Mouse (Mus musculus) megakaryocyte, adult 5-6 weeks (primary cell): ENCODE data around the gene Gm5286. TPM values are rescaled to one million over a fixed set of nuclear protein-coding genes. Genes with fewer than 3 reads are reported as not detected.
"Not testable (repeated sequence)": the region's sequence is repeated elsewhere in the genome, so short reads cannot be mapped to it uniquely, and the experiment has no call there.

Experiments used
- ATAC-seq: 2 replicates; pipeline ENCODE4 v1.8.0; 2016; ENCODE audit warnings: mild to moderate bottlenecking, inconsistent platforms; ENCODE audit not compliant: poor library complexity, severe bottlenecking
- total RNA-seq, 2 experiments: library from RNA; stranded (forward) in 1 of 2; stranded (reverse) in 1 of 2; fragments of 153-499, 151-499 nt in 1 of 2; fragments of 221-1000, 200-1000 nt in 1 of 2; gene quantifications; 2 replicates each; pipeline versions ENCODE4 v1.2.3 to v1.2.4; 2015 to 2017

Gm5286 gene
- total RNA-seq (2015) (not detected in 2 replicates), total RNA-seq (2017) (not detected in 2 replicates)

- ATAC-seq, result not testable (repeated sequence)
Measured at GRCm38 (mm10) chr3:94196414-94196813, at the start of gene Gm5286. TSS of gene Gm5286 (plus strand) at chr3:94196714.

DNA sequence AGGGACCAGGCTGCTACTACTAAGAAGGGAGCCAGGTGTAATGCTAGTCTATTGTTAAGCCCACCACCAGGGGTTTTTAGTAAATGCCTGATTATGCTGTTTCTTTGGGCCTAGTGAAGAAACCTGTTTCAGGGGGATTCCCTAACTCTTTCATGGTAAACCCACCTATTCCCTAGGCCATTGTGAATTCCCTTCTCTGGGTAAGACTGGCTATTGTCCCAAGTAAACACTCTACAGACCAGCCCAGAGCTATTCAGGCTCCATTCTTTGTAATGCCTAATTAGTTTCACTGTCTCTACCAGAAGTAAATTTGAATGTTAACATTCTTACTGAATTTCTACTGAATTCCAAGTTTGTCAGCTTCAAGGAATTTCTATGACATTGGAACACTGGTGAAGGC lies 29.2 kb upstream of the Gm5286 start:
- not testable (repeated sequence) for ATAC-seq

GRCm38 (mm10) chr3:94178093-94178492 lies 18.4 kb upstream of the Gm5286 start, which contains the start of gene Gm10696:
TSS of gene Gm10696 (minus strand) at chr3:94178193.
- ATAC-seq, result not testable (repeated sequence)

Other genes starting within 250 kb of the Gm5286 start
- not detected in 2 replicates for gene Tdpoz5, start 235.4 kb upstream of the Gm5286 start, total RNA-seq (2015)
- not detected in 2 replicates for gene Tdpoz5, start 235.4 kb upstream of the Gm5286 start, total RNA-seq (2017)
- not detected in 2 replicates for gene Gm9125, start 141.8 kb upstream of the Gm5286 start, total RNA-seq (2015)
- gene Gm9125, start 141.8 kb upstream of the Gm5286 start, total RNA-seq (2017), result not detected in 2 replicates
- not detected in 2 replicates for gene Gm10697, start 124.1 kb upstream of the Gm5286 start, total RNA-seq (2015)
- gene Gm10697, start 124.1 kb upstream of the Gm5286 start, total RNA-seq (2017), result not detected in 2 replicates
- gene Gm10696, start 18.5 kb upstream of the Gm5286 start, total RNA-seq (2015), result not detected in 2 replicates
- not detected in 2 replicates for gene Gm10696, start 18.5 kb upstream of the Gm5286 start, total RNA-seq (2017)
- not detected in 2 replicates for gene Gm4778, start 67.3 kb downstream of the Gm5286 start, total RNA-seq (2015)
- gene Gm4778, start 67.3 kb downstream of the Gm5286 start, total RNA-seq (2017), result not detected in 2 replicates
- 2.9 and 3.5 TPM in 2 replicates for gene Them4, start 113.4 kb downstream of the Gm5286 start, total RNA-seq (2015)
- 1.8 and 2.9 TPM in 2 replicates for gene Them4, start 113.4 kb downstream of the Gm5286 start, total RNA-seq (2017)
- not detected in 2 replicates for gene Them5, start 145.4 kb downstream of the Gm5286 start, total RNA-seq (2015)
- not detected in 2 replicates for gene Them5, start 145.4 kb downstream of the Gm5286 start, total RNA-seq (2017)
- gene C2cd4d, start 165.7 kb downstream of the Gm5286 start, total RNA-seq (2015), result not detected in 2 replicates
- gene C2cd4d, start 165.7 kb downstream of the Gm5286 start, total RNA-seq (2017), result not detected in 2 replicates
- 0.16 and 0.55 TPM in 2 replicates for gene Rorc, start 176.1 kb downstream of the Gm5286 start, total RNA-seq (2015)
- gene Rorc, start 176.1 kb downstream of the Gm5286 start, total RNA-seq (2017), result 0.18 and 0.45 TPM in 2 replicates
- not detected in 2 replicates for gene Lingo4, start 201.8 kb downstream of the Gm5286 start, total RNA-seq (2015)
- not detected in 2 replicates for gene Lingo4, start 201.8 kb downstream of the Gm5286 start, total RNA-seq (2017)
- 2.2 and 4.8 TPM in 2 replicates for gene Tdrkh, start 216.6 kb downstream of the Gm5286 start, total RNA-seq (2015)
- gene Tdrkh, start 216.6 kb downstream of the Gm5286 start, total RNA-seq (2017), result 1.1 and 4.3 TPM in 2 replicates
- gene Mrpl9, start 246.6 kb downstream of the Gm5286 start, total RNA-seq (2015), result 30.7 and 34.2 TPM in 2 replicates
- 41.8 and 44.3 TPM in 2 replicates for gene Mrpl9, start 246.6 kb downstream of the Gm5286 start, total RNA-seq (2017)
- gene Oaz3, start 247.2 kb downstream of the Gm5286 start, total RNA-seq (2015), result not detected in 2 replicates
- gene Oaz3, start 247.2 kb downstream of the Gm5286 start, total RNA-seq (2017), result not detected in 2 replicates